In genomic region chr9:81631581-81632091, GRCm38 (mm10) we compare ENCODE assay signal across 8 mouse cellular contexts. TPM values are rescaled to one million over a fixed set of nuclear protein-coding genes. Genes with fewer than 3 reads are reported as not detected.
DNase-seq lines count a peak whose midpoint lies in the region; ATAC-seq and TF ChIP-seq lines count a peak whose summit lies in the region.

No protein-coding gene starts in this region.

- no peaks in the 10 kb centered on the region for H3K36me3 ChIP-seq in thymus, adult 2 months (ENCODE audit: control insufficient read depth, insufficient read depth, low read length)
- H3K36me3 ChIP-seq in embryonic facial prominence, embryonic 13.5 days: no peaks in the 10 kb centered on the region
- H3K36me3 ChIP-seq in hindbrain, embryonic 10.5 days: no peaks in the 10 kb centered on the region
- no peaks in the 10 kb centered on the region for H3K36me3 ChIP-seq in midbrain, embryonic 14.5 days (ENCODE audit: control insufficient read depth, insufficient read depth, low read length)

- no peak for TF ChIP-seq POLR2A in thymus, adult 2 months (IDR thresholded peaks at IDR 0.05; ENCODE audit: control insufficient read depth, extremely low read depth, insufficient read depth, low read length, poor library complexity)

- H3K27me3 ChIP-seq in thymus, adult 2 months (ENCODE audit: control insufficient read depth, insufficient read depth, low read length): peaks cover 10% of the 10 kb centered on the region; the same call in 1 of the 2 replicates
- peaks cover 43% of the 10 kb centered on the region for H3K27me3 ChIP-seq in embryonic facial prominence, embryonic 13.5 days
- peaks cover 51% of the 10 kb centered on the region for H3K27me3 ChIP-seq in hindbrain, embryonic 10.5 days (ENCODE audit: insufficient read depth, poor library complexity, severe bottlenecking)
- H3K27me3 ChIP-seq in midbrain, embryonic 14.5 days (ENCODE audit: control insufficient read depth, insufficient read depth, low read length): peaks cover 34% of the 10 kb centered on the region

- peak overlapping the region; percentile 13 for H3K4me3 ChIP-seq in thymus, adult 2 months (ENCODE audit: control insufficient read depth, insufficient read depth, low read length)
- H3K4me3 ChIP-seq in embryonic facial prominence, embryonic 13.5 days: peak overlapping the region; percentile 79
- H3K4me3 ChIP-seq in hindbrain, embryonic 10.5 days: peak overlapping the region; percentile 81
- peak overlapping the region; percentile 72 for H3K4me3 ChIP-seq in midbrain, embryonic 14.5 days (replicated peaks; ENCODE audit: low read depth, low read length)

- H3K4me2 ChIP-seq in embryonic facial prominence, embryonic 13.5 days: peak overlapping the region; percentile 99
- H3K4me2 ChIP-seq in midbrain, embryonic 14.5 days (ENCODE audit: low read length): peak overlapping the region; percentile 100

- intact Hi-C loops in left cerebral cortex, postnatal 10 days (cut with DNase I): loop anchor here (10.0 kb wide), 4 partner anchors 233 to 1327 kb away; partner anchors contain the start of gene Mei4

- no peak overlapping the region for H3K27ac ChIP-seq in thymus, adult 2 months (ENCODE audit: control insufficient read depth, insufficient read depth, low read length)
- no peak overlapping the region for H3K27ac ChIP-seq in embryonic facial prominence, embryonic 13.5 days
- peak overlapping the region; percentile 89 for H3K27ac ChIP-seq in hindbrain, embryonic 10.5 days
- H3K27ac ChIP-seq in midbrain, embryonic 14.5 days (replicated peaks; ENCODE audit: low read depth, low read length): no peak overlapping the region

- WGBS in thymus, adult 2 months: 8% methylated on average over 27 of the region's 27 CpGs
- WGBS in embryonic facial prominence, embryonic 13.5 days: 4% methylated on average over 27 of the region's 27 CpGs
- whole genome bisulfite sequencing in hindbrain, embryonic 10.5 days: 3% methylated on average over 27 of the region's 27 CpGs
- 5% methylated on average over 27 of the region's 27 CpGs for WGBS in midbrain, embryonic 14.5 days

- H3K4me1 ChIP-seq in thymus, adult 2 months (replicated peaks; ENCODE audit: control insufficient read depth, insufficient read depth, low read length): peaks cover 14% of the 10 kb centered on the region
- H3K4me1 ChIP-seq in embryonic facial prominence, embryonic 13.5 days: peaks cover 22% of the 10 kb centered on the region
- H3K4me1 ChIP-seq in hindbrain, embryonic 10.5 days (replicated peaks): peaks cover 35% of the 10 kb centered on the region
- peaks cover 12% of the 10 kb centered on the region; the same call in 1 of the 2 replicates for H3K4me1 ChIP-seq in midbrain, embryonic 14.5 days (ENCODE audit: control insufficient read depth, insufficient read depth, low read length)

- peak; percentile 10 for DNase-seq in thymus, adult 2 months
- no peak for DNase-seq in thymus, adult 18-20 months
- peak; percentile 53 for DNase-seq in hindbrain, embryonic 10.5 days (ENCODE audit: low spot score)
- DNase-seq in left cerebral cortex, postnatal 10 days (ENCODE audit: extremely low spot score in 1 of 2, low spot score in 2 of 2): peak; percentile 18 to 40
- DNase-seq in midbrain, embryonic 14.5 days: peak; percentile 58
- DNase-seq in urinary bladder, postnatal 4 days (ENCODE audit: low spot score in 2 of 2): no peak
- DNase-seq in yolk sac, embryonic 10.5 days (ENCODE audit: low spot score): no peak

- TF ChIP-seq CTCF in thymus, adult 2 months (IDR thresholded peaks at IDR 0.05; ENCODE audit: borderline replicate concordance, control insufficient read depth, extremely low read depth, insufficient read depth, low read length, poor library complexity): no peak

- peak overlapping the region; percentile 80; the same call in 1 of the 2 replicates for H3K9ac ChIP-seq in embryonic facial prominence, embryonic 13.5 days
- H3K9ac ChIP-seq in midbrain, embryonic 14.5 days (replicated peaks; ENCODE audit: low read length): peak overlapping the region; percentile 64; the same call in 1 of the 2 replicates

- no peaks in the 10 kb centered on the region for H3K9me3 ChIP-seq in embryonic facial prominence, embryonic 13.5 days
- H3K9me3 ChIP-seq in hindbrain, embryonic 10.5 days: no peaks in the 10 kb centered on the region
- no peaks in the 10 kb centered on the region for H3K9me3 ChIP-seq in midbrain, embryonic 14.5 days (ENCODE audit: control insufficient read depth, low read length)

- no peak for ATAC-seq in embryonic facial prominence, embryonic 13.5 days (ENCODE audit: insufficient number of reproducible peaks, insufficient read depth, low FRiP score, low TSS enrichment, low read depth)
- ATAC-seq in midbrain, embryonic 14.5 days (ENCODE audit: low FRiP score, low TSS enrichment): no peak

RNA-seq across cellular contexts. Expression of gene Htr1b, which starts 2.0 kb away (rescaled TPM):
- polyA plus RNA-seq in thymus, adult 2 months (2012; rRNA removed): 1.5 TPM in 2 replicates
- 2.1 and 3.0 TPM in 2 replicates for polyA plus RNA-seq in embryonic facial prominence, embryonic 13.5 days (2015; fragmentation: Nextera tagmentation; extraction: Ambion mirVana)
- polyA plus RNA-seq in hindbrain, embryonic 10.5 days (2016; fragmentation: Nextera tagmentation; extraction: Ambion mirVana): 1.1 and 1.9 TPM in 2 replicates
- total RNA-seq in left cerebral cortex, postnatal 10 days (2021): 10 to 100 TPM; 11.3 to 12.6 TPM
- 1.8 and 2.3 TPM in 2 replicates for polyA plus RNA-seq in midbrain, embryonic 14.5 days (2014; fragmentation: Nextera tagmentation; extraction: Ambion mirVana)

Comparison
In these comparisons a context has a peak if more than half of its experiments do, and no peak if none do; other contexts are left out.
1. DNase-seq: peak in thymus, adult 2 months (single experiment), hindbrain, embryonic 10.5 days (single experiment), left cerebral cortex, postnatal 10 days (2 of 2) and midbrain, embryonic 14.5 days (single experiment); none in thymus, adult 18-20 months (0 of 2), urinary bladder, postnatal 4 days (0 of 2) and yolk sac, embryonic 10.5 days (single experiment).
2. H3K4me3 ChIP-seq: peak in every context shown above with its lines; median percentile 81 in hindbrain, embryonic 10.5 days; 79 in embryonic facial prominence, embryonic 13.5 days; 72 in midbrain, embryonic 14.5 days; 13 in thymus, adult 2 months.